Mouse (Mus musculus) lung, adult 2 months (tissue): ENCODE data around the gene Gm26661. TPM values are rescaled to one million over a fixed set of nuclear protein-coding genes. Genes with fewer than 3 reads are reported as not detected.

Experiments used
- DNase-seq: peaks from one replicate; pipeline ENCODE4 v3.0.0; 2022
- H3K4me1 ChIP-seq: fragments of 200-500 bp; 2 replicates; pipeline ENCODE4 v1.6.1; 2011; ENCODE audit warnings: low read length; ENCODE audit not compliant: control insufficient read depth, insufficient read depth
- H3K4me3 ChIP-seq: fragments of 200-500 bp; replicated peaks from 2 replicates; pipeline ENCODE3; 2011; ENCODE audit warnings: low read depth, mild to moderate bottlenecking, control low read depth, low read length; ENCODE audit errors: extremely low read depth
- CTCF ChIP-seq: fragments of 200-500 bp; IDR thresholded peaks from 2 replicates; pipeline ENCODE4 v1.5.1; 2011; ENCODE audit warnings: mild to moderate bottlenecking, low read length, control low read depth; ENCODE audit not compliant: insufficient read depth
- POLR2A ChIP-seq: fragments of 200-500 bp; IDR thresholded peaks from 2 replicates; pipeline ENCODE4 v1.6.1; 2011; ENCODE audit warnings: low read depth, mild to moderate bottlenecking, control low read depth, low read length, borderline replicate concordance; ENCODE audit errors: extremely low read depth
- WGBS: fragments of 180-500 bp; shearing (Covaris S2); methylation state at CpG from one replicate; pipeline ENCODE4 v1.1.7; 2018; 5-methylcytosine and 5-hydroxymethylcytosine counted together
- polyA plus RNA-seq: library from polyadenylated mRNA; depleted of rRNA; stranded (reverse); fragments of >200 nt; gene quantifications from 2 replicates; pipeline ENCODE4 v1.2.3, GENCODE M21; 2012

Gm26661 gene
- polyA plus RNA-seq, 1 experiment = not detected

GRCm38 (mm10) chr14:7795961-7796360 lies 4.6 kb downstream of the Gm26661 start:
- TF ChIP-seq POLR2A = no peak
- TF ChIP-seq CTCF = no peak
- no peak for DNase-seq
- Histone ChIP-seq H3K4me3 (no peak overlapping the region), H3K4me1 (no peaks in the 10 kb centered on the region)
- 83% methylated on average over 4 of the region's 4 CpGs for WGBS

- TF ChIP-seq CTCF = no peak
- TF ChIP-seq POLR2A = no peak
- Histone ChIP-seq H3K4me1 (no peaks in the 10 kb centered on the region), H3K4me3 (no peak overlapping the region)
- DNase-seq = no peak
These were observed 9.2 kb downstream of the Gm26661 start for GRCm38 (mm10) chr14:7800611-7801010.

GRCm38 (mm10) chr14:7801831-7802230 lies 10.4 kb downstream of the Gm26661 start:
- Histone ChIP-seq H3K4me1 (no peaks in the 10 kb centered on the region), H3K4me3 (no peak overlapping the region)
- 9% methylated on average over 4 of the region's 4 CpGs for WGBS
- TF ChIP-seq POLR2A (no peak), CTCF (peak; percentile 59)
- no peak for DNase-seq

GRCm38 (mm10) chr14:7803874-7804557 lies 12.6 kb downstream of the Gm26661 start:
- DNase-seq = no peak
- TF ChIP-seq CTCF (no peak), POLR2A (no peak)
- WGBS = 29% methylated on average over 4 of the region's 4 CpGs
- no peaks in the 10 kb centered on the region; the same call in 1 of the 2 replicates for H3K4me1 ChIP-seq
- no peak overlapping the region for H3K4me3 ChIP-seq

- Histone ChIP-seq H3K4me3 (no peak overlapping the region), H3K4me1 (no peaks in the 10 kb centered on the region; the same call in 1 of the 2 replicates)
- TF ChIP-seq POLR2A (no peak), CTCF (no peak)
- WGBS = 87% methylated on average over 2 of the region's 2 CpGs
- DNase-seq = no peak
These were observed 13.1 kb downstream of the Gm26661 start for GRCm38 (mm10) chr14:7804558-7804905.

GRCm38 (mm10) chr14:7807711-7808110 lies 16.3 kb downstream of the Gm26661 start:
- 55% methylated on average over 4 of the region's 4 CpGs for WGBS
- TF ChIP-seq POLR2A (no peak), CTCF (no peak)
- no peak for DNase-seq
- no peak overlapping the region for H3K4me3 ChIP-seq
- no peaks in the 10 kb centered on the region; the same call in 1 of the 2 replicates for H3K4me1 ChIP-seq

GRCm38 (mm10) chr14:7808501-7808981 lies 17.2 kb downstream of the Gm26661 start:
- no peak for TF ChIP-seq CTCF
- no peak for TF ChIP-seq POLR2A
- no peak for DNase-seq
- no peak overlapping the region for H3K4me3 ChIP-seq

GRCm38 (mm10) chr14:7809043-7809955 lies 17.9 kb downstream of the Gm26661 start:
- no peaks in the 10 kb centered on the region; the same call in 1 of the 2 replicates for H3K4me1 ChIP-seq
- DNase-seq = no peak
- TF ChIP-seq POLR2A = no peak
- no peak for TF ChIP-seq CTCF
- WGBS = 59% methylated on average over 12 of the region's 12 CpGs
- H3K4me3 ChIP-seq = no peak overlapping the region

More at GRCm38 (mm10) chr14:7808501-7808981, 17.2 kb downstream of the Gm26661 start:
- H3K4me1 ChIP-seq = no peaks in the 10 kb centered on the region; the same call in 1 of the 2 replicates
- 47% methylated on average over 11 of the region's 11 CpGs for WGBS

GRCm38 (mm10) chr14:7817770-7818462 lies 26.5 kb downstream of the Gm26661 start, which contains the start of gene Flnb:
Gene Flnb (plus strand): TSS chr14:7817957.
- DNase-seq = peak; percentile 99
- under 1% methylated on average over 49 of the region's 49 CpGs for WGBS
- peak within 1 kb of the TSS; percentile 89 for H3K4me3 ChIP-seq
- peak; percentile 90 for TF ChIP-seq CTCF
- peak; percentile 95 for TF ChIP-seq POLR2A
- peaks cover 16% of the 10 kb centered on the region for H3K4me1 ChIP-seq
